Mouse (Mus musculus) embryonic facial prominence, embryonic 15.5 days (tissue): ENCODE data around the gene BC025920. TPM values are rescaled to one million over a fixed set of nuclear protein-coding genes. Genes with fewer than 3 reads are reported as not detected.

ENCODE experiments used
- ATAC-seq: fragments of 200-750 bp; cut with Nextera tagmentation; 2 replicates; pipeline ENCODE4 v1.8.0; 2017; ENCODE audit warnings: low read depth, moderate TSS enrichment; ENCODE audit not compliant: insufficient number of reproducible peaks, low FRiP score, low TSS enrichment
- H3K27ac ChIP-seq: fragments of 300-500 bp; sonication (generic); replicated peaks from 2 replicates; pipeline ENCODE4 v1.5.1; 2015; ENCODE audit warnings: mild to moderate bottlenecking, inconsistent platforms
- H3K27me3 ChIP-seq: fragments of 300-500 bp; sonication (generic); 2 replicates; pipeline ENCODE4 v1.6.1; 2015; ENCODE audit warnings: inconsistent platforms
- H3K36me3 ChIP-seq: fragments of 300-500 bp; sonication (generic); 2 replicates; pipeline ENCODE4 v1.6.1; 2015; ENCODE audit warnings: mild to moderate bottlenecking, inconsistent platforms
- H3K4me1 ChIP-seq: fragments of 300-500 bp; sonication (generic); 2 replicates; pipeline ENCODE4 v1.6.1; 2015; ENCODE audit warnings: inconsistent platforms
- H3K4me2 ChIP-seq: fragments of 300-500 bp; sonication (generic); replicated peaks from 2 replicates; pipeline ENCODE4 v1.6.1; 2015; ENCODE audit warnings: mild to moderate bottlenecking, inconsistent platforms
- H3K4me3 ChIP-seq: fragments of 300-500 bp; sonication (generic); replicated peaks from 2 replicates; pipeline ENCODE4 v1.5.1; 2015; ENCODE audit warnings: mild to moderate bottlenecking, inconsistent platforms
- H3K9ac ChIP-seq: fragments of 300-500 bp; sonication (generic); 2 replicates; pipeline ENCODE4 v1.6.1; 2015; ENCODE audit warnings: inconsistent platforms
- H3K9me3 ChIP-seq: fragments of 300-500 bp; sonication (generic); replicated peaks from 2 replicates; pipeline ENCODE4 v1.6.1; 2016; ENCODE audit warnings: inconsistent platforms
- WGBS: fragments of 180-500 bp; shearing (Covaris S2); methylation state at CpG from one replicate; pipeline ENCODE4 v1.1.7; 2015; 5-methylcytosine and 5-hydroxymethylcytosine counted together
- polyA plus RNA-seq: library from polyadenylated mRNA; unstranded; fragments of >200 nt; fragmentation: Nextera tagmentation; extraction: Ambion mirVana; gene quantifications from 2 replicates; pipeline ENCODE4 v1.2.1, GENCODE M21; 2015

Gene BC025920
- polyA plus RNA-seq, 1 experiment from 2014 or later, result 1.3 TPM

- Histone ChIP-seq H3K27ac (peak overlapping the region; percentile 77), H3K9me3 (no peaks in the 10 kb centered on the region), H3K9ac (peak overlapping the region; percentile 70), H3K4me1 (peaks cover 80% of the 10 kb centered on the region), H3K27me3 (peaks cover 11% of the 10 kb centered on the region; the same call in 1 of the 2 replicates), H3K4me2 (peak overlapping the region; percentile 85), H3K36me3 (0 out of 2 replicates have a peak, but pooled peaks cover 2% of the 10 kb centered on the region), H3K4me3 (peak overlapping the region; percentile 69)
- ATAC-seq, result no peak
- under 1% methylated on average over 26 of the region's 30 CpGs for WGBS
Measured at GRCm38 (mm10) chr10:81575208-81575631, 30.9 kb upstream of the BC025920 start.

- Histone ChIP-seq H3K4me1 (peaks cover 80% of the 10 kb centered on the region), H3K36me3 (0 out of 2 replicates have a peak, but pooled peaks cover 7% of the 10 kb centered on the region), H3K27me3 (peaks cover 11% of the 10 kb centered on the region; the same call in 1 of the 2 replicates), H3K9ac (peak overlapping the region; percentile 70), H3K27ac (peak overlapping the region; percentile 77), H3K4me3 (peak overlapping the region; percentile 69), H3K4me2 (peak overlapping the region; percentile 85), H3K9me3 (no peaks in the 10 kb centered on the region)
- WGBS, result 1% methylated on average over 6 of the region's 6 CpGs
- ATAC-seq, result no peak
Measured at GRCm38 (mm10) chr10:81575695-81576094, 30.4 kb upstream of the BC025920 start.

DNA sequence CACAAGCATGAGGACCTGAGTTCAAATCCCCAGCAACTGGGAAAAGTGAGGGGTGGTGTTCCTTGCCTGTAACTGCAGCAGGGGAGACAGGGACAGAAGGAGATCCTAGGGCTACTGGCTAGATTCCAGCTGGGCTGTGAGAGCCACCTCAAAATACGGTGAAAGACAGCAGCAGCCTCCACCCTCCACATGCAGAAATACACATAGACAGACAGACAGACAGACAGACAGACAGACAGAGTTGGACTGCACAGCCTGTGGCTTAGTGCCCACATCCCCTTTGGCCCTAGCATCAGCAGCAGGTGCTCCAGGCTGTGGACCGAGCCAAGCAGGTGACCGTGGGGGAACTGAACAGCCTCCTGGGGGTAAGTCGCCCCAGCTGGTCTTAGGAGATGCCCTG is 26.1 kb upstream of the BC025920 start:
- H3K4me1 ChIP-seq, result peaks cover 67% of the 10 kb centered on the region
- no peak overlapping the region for H3K4me2 ChIP-seq
- no peak for ATAC-seq

GRCm38 (mm10) chr10:81580441-81581070 is 25.5 kb upstream of the BC025920 start:
- no peak overlapping the region for H3K27ac ChIP-seq
- H3K4me2 ChIP-seq, result 0 out of 2 replicates have a peak overlapping the region, but pooled peaks have one; percentile 15
- H3K27me3 ChIP-seq, result no peaks in the 10 kb centered on the region; the same call in 1 of the 2 replicates
- no peak overlapping the region for H3K4me3 ChIP-seq
- H3K9ac ChIP-seq, result no peak overlapping the region
- no peak for ATAC-seq
- peaks cover 63% of the 10 kb centered on the region for H3K4me1 ChIP-seq
- H3K36me3 ChIP-seq, result peaks cover 40% of the 10 kb centered on the region
- no peaks in the 10 kb centered on the region for H3K9me3 ChIP-seq
- 47% methylated on average over 25 of the region's 25 CpGs for WGBS

More for the DNA sequence above, 26.1 kb upstream of the BC025920 start:
- 68% methylated on average over 4 of the region's 4 CpGs for WGBS
- Histone ChIP-seq H3K27ac (no peak overlapping the region), H3K9me3 (no peaks in the 10 kb centered on the region), H3K36me3 (peaks cover 35% of the 10 kb centered on the region), H3K9ac (no peak overlapping the region), H3K27me3 (no peaks in the 10 kb centered on the region; the same call in 1 of the 2 replicates), H3K4me3 (no peak overlapping the region)

DNA sequence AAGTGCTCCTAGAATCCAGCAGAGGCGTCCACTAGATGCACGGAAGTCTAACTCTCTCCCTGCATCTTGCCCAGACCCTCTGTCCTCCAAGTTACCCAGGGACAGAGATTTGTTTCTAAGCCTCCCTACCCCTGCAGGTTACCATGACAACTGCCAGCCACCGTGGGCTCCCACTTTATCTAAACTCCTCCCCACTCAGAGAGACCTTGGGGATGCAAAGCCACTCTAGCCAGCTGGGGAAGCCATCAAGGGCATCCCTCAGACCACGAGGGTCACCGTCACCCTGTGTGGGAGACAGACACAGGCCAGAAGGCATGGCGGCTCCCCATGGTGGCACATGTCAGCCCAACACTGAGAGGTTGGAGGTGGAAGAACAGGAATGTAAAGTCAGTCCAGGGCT is 22.7 kb upstream of the BC025920 start:
- Histone ChIP-seq H3K4me1 (peaks cover 38% of the 10 kb centered on the region), H3K27me3 (no peaks in the 10 kb centered on the region), H3K9me3 (no peaks in the 10 kb centered on the region), H3K27ac (no peak overlapping the region), H3K36me3 (peaks cover 66% of the 10 kb centered on the region), H3K9ac (no peak overlapping the region), H3K4me3 (no peak overlapping the region), H3K4me2 (no peak overlapping the region)
- 73% methylated on average over 6 of the region's 6 CpGs for WGBS
- no peak for ATAC-seq

GRCm38 (mm10) chr10:81588739-81589138 is 17.3 kb upstream of the BC025920 start:
- H3K36me3 ChIP-seq, result peaks cover 65% of the 10 kb centered on the region
- no peak overlapping the region for H3K27ac ChIP-seq
- H3K4me3 ChIP-seq, result no peak overlapping the region
- no peak for ATAC-seq
- H3K9me3 ChIP-seq, result no peaks in the 10 kb centered on the region
- H3K4me1 ChIP-seq, result no peaks in the 10 kb centered on the region
- 75% methylated on average over 7 of the region's 7 CpGs for WGBS
- 0 out of 2 replicates have a peak, but pooled peaks cover 4% of the 10 kb centered on the region for H3K27me3 ChIP-seq
- no peak overlapping the region for H3K4me2 ChIP-seq
- H3K9ac ChIP-seq, result no peak overlapping the region

- Histone ChIP-seq H3K27me3 (peaks cover 4% of the 10 kb centered on the region; the same call in 1 of the 2 replicates), H3K9ac (no peak overlapping the region), H3K27ac (no peak overlapping the region), H3K4me3 (no peak overlapping the region), H3K4me2 (no peak overlapping the region), H3K36me3 (peaks cover 38% of the 10 kb centered on the region), H3K9me3 (no peaks in the 10 kb centered on the region), H3K4me1 (peaks cover 20% of the 10 kb centered on the region)
- no peak for ATAC-seq
- 61% methylated on average over 9 of the region's 9 CpGs for WGBS
Measured at GRCm38 (mm10) chr10:81591846-81592245, 14.2 kb upstream of the BC025920 start.

- Histone ChIP-seq H3K27me3 (peaks cover 4% of the 10 kb centered on the region; the same call in 1 of the 2 replicates), H3K4me2 (no peak overlapping the region), H3K4me1 (peaks cover 28% of the 10 kb centered on the region), H3K9ac (no peak overlapping the region), H3K36me3 (peaks cover 30% of the 10 kb centered on the region), H3K9me3 (no peaks in the 10 kb centered on the region), H3K27ac (no peak overlapping the region), H3K4me3 (no peak overlapping the region)
- ATAC-seq, result no peak
- WGBS, result 79% methylated on average over 7 of the region's 7 CpGs
Measured at GRCm38 (mm10) chr10:81592631-81593030, 13.4 kb upstream of the BC025920 start.

GRCm38 (mm10) chr10:81593223-81593622 is 12.8 kb upstream of the BC025920 start:
- H3K4me2 ChIP-seq, result no peak overlapping the region
- no peak for ATAC-seq
- H3K27me3 ChIP-seq, result peaks cover 4% of the 10 kb centered on the region; the same call in 1 of the 2 replicates
- H3K27ac ChIP-seq, result no peak overlapping the region
- H3K4me3 ChIP-seq, result no peak overlapping the region
- H3K4me1 ChIP-seq, result peaks cover 34% of the 10 kb centered on the region
- H3K9me3 ChIP-seq, result no peaks in the 10 kb centered on the region
- WGBS, result 66% methylated on average over 4 of the region's 4 CpGs
- peaks cover 26% of the 10 kb centered on the region for H3K36me3 ChIP-seq
- H3K9ac ChIP-seq, result no peak overlapping the region

DNA sequence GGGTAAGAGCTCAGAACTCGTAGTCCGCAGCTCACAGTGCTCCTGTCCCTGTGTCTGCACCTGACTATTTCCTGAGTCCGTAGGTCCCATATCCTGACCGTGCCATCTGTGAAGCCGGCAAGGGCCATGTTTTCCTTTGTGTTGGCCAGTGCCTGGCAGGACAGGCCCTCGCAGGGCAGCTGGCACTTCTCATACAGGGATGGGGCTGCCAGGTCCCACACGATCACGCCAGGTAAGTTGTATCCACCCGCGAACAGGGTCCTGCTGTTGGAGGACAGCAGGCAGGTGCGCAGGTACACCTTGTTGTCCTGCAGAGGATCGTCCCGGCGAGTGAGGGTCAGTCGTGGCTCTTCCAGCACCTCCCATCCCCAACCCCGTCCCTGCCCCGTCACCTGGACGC is 12.1 kb upstream of the BC025920 start:
- 74% methylated on average over 18 of the region's 18 CpGs for WGBS
- Histone ChIP-seq H3K27me3 (peaks cover 4% of the 10 kb centered on the region; the same call in 1 of the 2 replicates), H3K4me3 (no peak overlapping the region), H3K27ac (no peak overlapping the region), H3K4me2 (no peak overlapping the region), H3K36me3 (peaks cover 19% of the 10 kb centered on the region), H3K4me1 (peaks cover 38% of the 10 kb centered on the region), H3K9me3 (no peaks in the 10 kb centered on the region), H3K9ac (no peak overlapping the region)
- no peak for ATAC-seq

- peaks cover 5% of the 10 kb centered on the region; the same call in 1 of the 2 replicates for H3K36me3 ChIP-seq
- no peaks in the 10 kb centered on the region for H3K9me3 ChIP-seq
- no peak overlapping the region for H3K4me3 ChIP-seq
- no peak overlapping the region for H3K9ac ChIP-seq
- 20% methylated on average over 5 of the region's 5 CpGs for WGBS
- H3K4me2 ChIP-seq, result no peak overlapping the region
- peaks cover 4% of the 10 kb centered on the region; the same call in 1 of the 2 replicates for H3K27me3 ChIP-seq
- peak overlapping the region; percentile 69 for H3K27ac ChIP-seq
- H3K4me1 ChIP-seq, result peaks cover 44% of the 10 kb centered on the region
- no peak for ATAC-seq
Measured at GRCm38 (mm10) chr10:81595599-81595998, 10.5 kb upstream of the BC025920 start.
